Mouse (Mus musculus) urinary bladder, postnatal 25 days (tissue): ENCODE measurements around the gene Trim17.

Experiments used
- DNase-seq: peaks from one replicate; pipeline ENCODE4 v3.0.0; 2022; ENCODE audit warnings: low spot score

Trim17 gene

GRCm38 (mm10) chr11:58954420-58955142, at the start of gene Trim17, which contains the start of gene Hist3h2a:
Gene Trim17 (plus strand): TSS chr11:58954685.
Gene Hist3h2a (plus strand): TSS chr11:58954685.
- DNase-seq = peak; percentile 71

GRCm38 (mm10) chr11:58904838-58905237, 49.6 kb upstream of the Trim17 start:
- DNase-seq = no peak

- DNase-seq = no peak
Observed at GRCm38 (mm10) chr11:58913776-58914175, 40.7 kb upstream of the Trim17 start.

GRCm38 (mm10) chr11:58914461-58915028, 39.9 kb upstream of the Trim17 start:
- DNase-seq = peak; percentile 7

- peak; percentile 42 for DNase-seq
Observed at GRCm38 (mm10) chr11:58916879-58917744, 37.4 kb upstream of the Trim17 start.

GRCm38 (mm10) chr11:58917745-58918366, 36.6 kb upstream of the Trim17 start, which contains the start of gene Btnl10:
Gene Btnl10 (plus strand): TSS chr11:58917908.
- DNase-seq = no peak

GRCm38 (mm10) chr11:58918759-58919158, 35.7 kb upstream of the Trim17 start:
- no peak for DNase-seq

- DNase-seq = no peak
Observed at GRCm38 (mm10) chr11:58922420-58922819, 32.1 kb upstream of the Trim17 start.

- DNase-seq = no peak
Observed at GRCm38 (mm10) chr11:58926651-58927050, 27.8 kb upstream of the Trim17 start.

GRCm38 (mm10) chr11:58927053-58927452, 27.4 kb upstream of the Trim17 start:
- DNase-seq = no peak

GRCm38 (mm10) chr11:58927790-58928651, 26.5 kb upstream of the Trim17 start:
- DNase-seq = peak; percentile 35

- no peak for DNase-seq
Observed at GRCm38 (mm10) chr11:58929055-58929454, 25.4 kb upstream of the Trim17 start.

- DNase-seq = no peak
Observed at GRCm38 (mm10) chr11:58929641-58930040, 24.8 kb upstream of the Trim17 start.

GRCm38 (mm10) chr11:58930254-58930653, 24.2 kb upstream of the Trim17 start:
- no peak for DNase-seq

GRCm38 (mm10) chr11:58931576-58931975, 22.9 kb upstream of the Trim17 start:
- no peak for DNase-seq

GRCm38 (mm10) chr11:58937909-58938308, 16.6 kb upstream of the Trim17 start:
- no peak for DNase-seq

- peak; percentile 90 for DNase-seq
Observed at GRCm38 (mm10) chr11:58938322-58939087, 16.0 kb upstream of the Trim17 start, which contains the start of gene Rnf187. Gene Rnf187 (minus strand): TSS chr11:58938916.

- DNase-seq = no peak
Observed at GRCm38 (mm10) chr11:58939088-58939439, 15.4 kb upstream of the Trim17 start.

GRCm38 (mm10) chr11:58944136-58944535, 10.3 kb upstream of the Trim17 start:
- no peak for DNase-seq

- DNase-seq = no peak
Observed at GRCm38 (mm10) chr11:58947306-58947705, 7.2 kb upstream of the Trim17 start.
